Mouse (Mus musculus) splenic B cell, adult 2 months (primary cell): ENCODE measurements around the gene Trim10.

ENCODE experiments used
- DNase-seq: peaks from one replicate; pipeline ENCODE4 v3.0.0-alpha.2; 2011; ENCODE audit warnings: low read depth, low spot score
- H3K27me3 ChIP-seq: 2 replicates; pipeline ENCODE4 v1.6.1; 2012; ENCODE audit warnings: mild to moderate bottlenecking, low read length, moderate library complexity, mixed read lengths; ENCODE audit not compliant: control insufficient read depth, poor library complexity, insufficient read depth, severe bottlenecking
- H3K36me3 ChIP-seq: 2 replicates; pipeline ENCODE4 v1.6.1; 2012; ENCODE audit warnings: mild to moderate bottlenecking, low read length, moderate library complexity, mixed read lengths; ENCODE audit not compliant: control insufficient read depth, poor library complexity, insufficient read depth, severe bottlenecking

Gene Trim10

GRCm38 (mm10) chr17:36914108-36914507 lies 44.7 kb downstream of the Trim10 start:
- H3K27me3 ChIP-seq: no peaks in the 10 kb centered on the region; the same call in 1 of the 2 replicates
- H3K36me3 ChIP-seq: no peaks in the 10 kb centered on the region
- peak; percentile 84 for DNase-seq

- peak; percentile 71 for DNase-seq
- H3K27me3 ChIP-seq: no peaks in the 10 kb centered on the region; the same call in 1 of the 2 replicates
- no peaks in the 10 kb centered on the region for H3K36me3 ChIP-seq
Measured at GRCm38 (mm10) chr17:36915076-36915475, 45.7 kb downstream of the Trim10 start.

- H3K36me3 ChIP-seq: no peaks in the 10 kb centered on the region
- H3K27me3 ChIP-seq: no peaks in the 10 kb centered on the region
- no peak for DNase-seq
Measured at GRCm38 (mm10) chr17:36920239-36920638, 50.9 kb downstream of the Trim10 start.

- H3K27me3 ChIP-seq: no peaks in the 10 kb centered on the region
- no peak for DNase-seq
- no peaks in the 10 kb centered on the region for H3K36me3 ChIP-seq
Measured at GRCm38 (mm10) chr17:36922715-36923114, 53.3 kb downstream of the Trim10 start.

- no peak for DNase-seq
- H3K27me3 ChIP-seq: no peaks in the 10 kb centered on the region
- no peaks in the 10 kb centered on the region for H3K36me3 ChIP-seq
Measured at GRCm38 (mm10) chr17:36923491-36923890, 54.1 kb downstream of the Trim10 start.
